Mouse (Mus musculus): ENCODE results near the gene Snapc2.
"Not testable (repeated sequence)": the region's sequence is repeated elsewhere in the genome, so short reads cannot be mapped to it uniquely, and the experiment has no call there.

The Snapc2 gene

GRCm38 (mm10) chr8:4237814-4238433 lies 15.0 kb upstream of the Snapc2 start:
- in situ Hi-C loops (cut with MboI): no loop called here

GRCm38 (mm10) chr8:4238434-4239192 lies 14.3 kb upstream of the Snapc2 start, which contains the start of the genes Map2k7 and Gm49320:
TSS of gene Map2k7 (plus strand) at chr8:4238740.
TSS of gene Gm49320 (plus strand) at chr8:4238865.
- in situ Hi-C loops (cut with MboI): no loop called here

GRCm38 (mm10) chr8:4239193-4239890 lies 13.5 kb upstream of the Snapc2 start:
- in situ Hi-C loops (cut with MboI): no loop called here

- in situ Hi-C loops (cut with MboI): no loop called here
These were observed 7.8 kb upstream of the Snapc2 start for GRCm38 (mm10) chr8:4245061-4245460.

GRCm38 (mm10) chr8:4245737-4246136 lies 7.1 kb upstream of the Snapc2 start:
- in situ Hi-C loops (cut with MboI): no loop called here

GRCm38 (mm10) chr8:4247241-4247640 lies 5.6 kb upstream of the Snapc2 start:
- in situ Hi-C loops (cut with MboI): no loop called here

- in situ Hi-C loops (cut with MboI): no loop called here
These were observed 4.8 kb upstream of the Snapc2 start, which contains the start of gene Tgfbr3l for GRCm38 (mm10) chr8:4247951-4248540. TSS of gene Tgfbr3l (plus strand) at chr8:4248214.

GRCm38 (mm10) chr8:4249213-4249612 lies 3.7 kb upstream of the Snapc2 start:
- in situ Hi-C loops (cut with MboI): no loop called here

- in situ Hi-C loops (cut with MboI): no loop called here
These were observed 2.4 kb upstream of the Snapc2 start for GRCm38 (mm10) chr8:4250306-4250970.

GRCm38 (mm10) chr8:4252116-4252760 lies 642 bp upstream of the Snapc2 start:
- in situ Hi-C loops (cut with MboI): no loop called here

GRCm38 (mm10) chr8:4254001-4254400 lies 1.1 kb downstream of the Snapc2 start:
- in situ Hi-C loops (cut with MboI): no loop called here

GRCm38 (mm10) chr8:4255471-4255870 lies 2.6 kb downstream of the Snapc2 start:
- in situ Hi-C loops (cut with MboI): not testable (repeated sequence)

GRCm38 (mm10) chr8:4256911-4257310 lies 4.0 kb downstream of the Snapc2 start:
- in situ Hi-C loops (cut with MboI): no loop called here

GRCm38 (mm10) chr8:4257350-4257749 lies 4.5 kb downstream of the Snapc2 start:
- in situ Hi-C loops (cut with MboI): no loop called here

GRCm38 (mm10) chr8:4258233-4258632 lies 5.4 kb downstream of the Snapc2 start:
- in situ Hi-C loops (cut with MboI): no loop called here

GRCm38 (mm10) chr8:4258678-4259077 lies 5.8 kb downstream of the Snapc2 start:
- in situ Hi-C loops (cut with MboI): no loop called here

GRCm38 (mm10) chr8:4259125-4259804 lies 6.4 kb downstream of the Snapc2 start, which contains the start of gene Ctxn1:
TSS of gene Ctxn1 (minus strand) at chr8:4259274.
- in situ Hi-C loops (cut with MboI): no loop called here

GRCm38 (mm10) chr8:4259805-4260170 lies 6.9 kb downstream of the Snapc2 start:
- in situ Hi-C loops (cut with MboI): no loop called here

- in situ Hi-C loops (cut with MboI): no loop called here
These were observed 10.4 kb downstream of the Snapc2 start for GRCm38 (mm10) chr8:4263105-4263791.
